Mouse (Mus musculus) WW6 (cell line): ENCODE measurements around the gene Nfkbil1.

ENCODE experiments used
- DNase-seq: peaks from one replicate; pipeline ENCODE4 v3.0.0-alpha.2; 2013; ENCODE audit warnings: low read depth, low spot score

Nfkbil1 gene

GRCm38 (mm10) chr17:35254241-35255098 lies 18.9 kb upstream of the Nfkbil1 start:
- DNase-seq = no peak

GRCm38 (mm10) chr17:35253293-35254093 lies 17.9 kb upstream of the Nfkbil1 start:
- no peak for DNase-seq

GRCm38 (mm10) chr17:35252619-35253292 lies 17.2 kb upstream of the Nfkbil1 start:
- no peak for DNase-seq

DNA sequence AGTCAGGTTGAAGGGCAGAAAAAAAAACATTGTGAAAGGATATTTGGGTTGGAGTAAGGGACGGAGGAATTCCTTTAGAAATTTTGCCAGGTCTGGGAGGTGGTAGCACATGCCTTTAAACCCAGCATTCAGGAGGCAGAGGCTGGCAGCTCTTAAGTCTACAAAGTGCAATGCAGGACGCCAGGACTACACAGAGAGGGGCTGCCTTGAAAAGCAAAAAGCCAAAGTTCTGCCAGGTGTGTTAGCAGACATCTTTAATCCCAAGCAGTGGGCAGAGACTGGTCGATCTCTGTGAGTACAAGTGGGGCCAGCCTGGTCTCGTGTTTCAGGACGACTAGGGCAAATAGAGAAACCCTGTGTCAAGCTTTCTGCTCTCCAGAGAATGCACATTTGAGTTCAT lies 16.4 kb upstream of the Nfkbil1 start:
- no peak for DNase-seq

DNA sequence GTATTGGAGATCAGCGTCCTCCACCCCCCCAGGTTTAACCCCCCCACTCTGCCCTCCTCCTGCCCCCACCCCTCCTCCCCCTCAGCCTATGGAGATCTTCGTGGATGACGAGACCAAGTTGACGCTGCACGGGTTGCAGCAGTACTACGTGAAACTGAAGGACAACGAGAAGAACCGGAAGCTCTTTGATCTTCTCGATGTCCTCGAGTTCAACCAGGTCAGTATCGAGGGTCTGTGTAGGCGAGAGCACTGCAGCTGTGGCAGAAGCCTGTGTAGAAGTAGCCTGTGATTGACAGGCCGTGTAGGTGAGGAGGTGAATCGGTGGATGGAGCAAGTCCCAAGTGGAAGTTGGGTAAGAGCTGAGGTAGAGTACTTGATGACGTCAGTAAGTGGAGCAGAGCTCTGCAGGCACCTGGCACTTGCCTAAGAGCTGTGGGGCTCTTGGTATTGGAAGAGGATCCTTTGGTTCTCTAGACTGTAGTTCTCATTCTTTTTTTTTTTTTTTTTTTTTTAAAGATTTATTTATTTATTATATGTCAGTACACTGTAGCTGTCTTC lies 15.6 kb upstream of the Nfkbil1 start:
- no peak for DNase-seq

DNA sequence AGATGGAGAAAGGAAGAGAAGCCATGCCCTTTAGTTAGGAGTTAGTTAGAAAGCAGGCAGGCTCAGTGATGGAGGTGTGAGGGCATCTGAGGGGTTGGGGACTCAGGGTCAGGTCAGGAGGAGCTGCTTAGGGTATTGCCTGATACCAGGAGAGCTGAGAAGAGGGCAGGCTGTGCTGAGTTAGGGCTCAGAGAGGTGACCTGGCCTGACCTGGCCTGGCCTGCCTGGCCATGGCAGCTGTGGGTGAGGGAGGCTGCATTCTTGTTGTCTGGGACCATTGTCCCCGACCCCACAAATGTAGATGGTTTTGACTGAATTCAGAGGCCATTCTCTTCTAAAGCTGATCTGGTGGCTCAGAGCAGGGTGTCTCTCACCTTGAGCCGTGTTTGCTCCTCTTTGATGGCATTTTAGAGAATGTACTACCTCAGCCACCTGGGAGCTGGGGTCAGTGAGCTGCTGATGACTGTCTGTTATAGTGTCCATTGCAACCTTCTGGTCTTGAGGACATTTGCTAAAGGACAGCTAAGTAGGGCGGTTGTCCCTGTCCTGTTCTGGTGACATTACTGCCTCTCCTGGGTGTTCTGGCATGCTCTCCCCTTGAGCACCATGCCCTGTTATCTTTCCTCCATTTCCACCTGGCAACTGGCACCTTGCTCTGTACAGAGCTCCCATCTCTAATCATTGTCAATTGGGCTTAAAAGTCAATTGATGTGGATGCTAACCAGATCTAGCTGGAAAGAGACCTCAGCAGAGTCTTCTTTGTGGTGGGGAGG lies 14.9 kb upstream of the Nfkbil1 start:
- no peak for DNase-seq

DNA sequence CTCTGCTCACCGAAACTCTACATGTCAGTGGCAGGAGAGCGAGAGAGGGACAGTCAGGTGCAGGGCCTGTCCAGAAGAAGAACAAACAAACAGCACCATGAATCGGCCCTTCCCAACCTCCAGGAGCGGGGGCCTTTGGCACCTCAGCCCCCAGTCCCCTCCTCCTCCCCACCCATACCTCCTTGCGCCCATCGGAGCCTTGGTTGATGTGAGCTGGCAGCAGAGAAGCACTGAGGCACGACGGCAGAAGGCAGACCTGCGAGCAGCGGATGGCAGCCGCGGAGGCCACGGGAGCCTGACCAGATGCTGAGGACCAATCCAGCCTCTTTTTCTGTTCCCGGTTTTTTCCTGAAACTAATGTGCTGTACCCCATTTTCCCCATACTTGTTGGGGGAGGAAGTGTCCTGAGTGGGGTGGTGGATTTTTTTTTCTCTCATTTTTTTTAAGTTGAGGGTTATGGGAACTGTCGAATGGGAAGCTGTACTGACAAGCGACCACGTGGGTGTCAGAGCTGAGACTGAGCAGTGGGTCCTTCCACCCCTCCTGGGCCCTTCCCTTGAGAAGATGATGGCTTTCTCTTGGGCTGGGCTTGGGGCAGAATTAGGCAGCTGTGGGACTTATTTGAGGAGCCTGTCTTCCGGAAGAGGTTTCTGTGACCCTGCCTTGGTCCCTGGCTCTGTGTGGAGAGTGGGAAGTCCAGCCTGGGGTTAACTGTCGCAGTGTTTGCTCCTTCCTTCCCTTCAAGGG lies 14.0 kb upstream of the Nfkbil1 start:
- DNase-seq = no peak

DNA sequence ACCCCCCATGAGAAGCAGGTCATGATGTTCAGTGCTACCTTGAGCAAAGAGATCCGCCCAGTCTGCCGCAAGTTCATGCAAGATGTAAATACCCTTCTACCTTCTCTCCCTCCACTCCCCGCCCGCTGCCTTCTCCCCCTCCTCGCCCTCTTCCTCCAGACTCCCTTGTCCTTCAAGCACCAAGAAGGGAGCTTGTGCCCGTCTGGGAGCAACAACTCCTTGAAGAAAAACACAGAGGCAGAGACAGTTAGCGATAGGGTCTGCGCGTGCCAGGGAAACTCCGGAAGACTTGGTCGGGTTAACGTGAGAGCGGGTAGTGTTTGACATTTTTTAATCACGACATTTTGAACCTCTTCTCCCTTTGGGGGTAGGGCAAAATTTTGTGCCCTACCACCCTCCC lies 13.4 kb upstream of the Nfkbil1 start:
- DNase-seq = no peak

DNA sequence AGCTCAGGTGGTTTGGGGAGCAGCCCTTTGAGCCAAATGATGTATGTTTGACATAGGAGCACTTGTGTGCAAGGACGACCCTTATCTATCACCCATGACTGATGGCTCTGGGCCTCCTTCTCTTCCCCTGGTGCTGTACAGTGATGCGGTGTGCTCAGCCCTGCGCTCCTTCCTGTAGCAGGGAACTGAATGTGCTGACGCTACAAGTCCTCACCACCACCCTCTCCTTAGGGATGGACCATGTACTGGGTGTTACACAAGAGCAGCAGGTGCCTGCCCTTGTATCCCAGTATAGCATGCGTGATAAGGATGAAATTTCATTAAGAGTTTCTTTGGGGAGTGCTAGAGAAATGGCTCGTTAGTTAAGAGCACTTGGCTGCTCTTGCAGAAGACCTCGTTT lies 11.6 kb upstream of the Nfkbil1 start:
- DNase-seq = no peak

DNA sequence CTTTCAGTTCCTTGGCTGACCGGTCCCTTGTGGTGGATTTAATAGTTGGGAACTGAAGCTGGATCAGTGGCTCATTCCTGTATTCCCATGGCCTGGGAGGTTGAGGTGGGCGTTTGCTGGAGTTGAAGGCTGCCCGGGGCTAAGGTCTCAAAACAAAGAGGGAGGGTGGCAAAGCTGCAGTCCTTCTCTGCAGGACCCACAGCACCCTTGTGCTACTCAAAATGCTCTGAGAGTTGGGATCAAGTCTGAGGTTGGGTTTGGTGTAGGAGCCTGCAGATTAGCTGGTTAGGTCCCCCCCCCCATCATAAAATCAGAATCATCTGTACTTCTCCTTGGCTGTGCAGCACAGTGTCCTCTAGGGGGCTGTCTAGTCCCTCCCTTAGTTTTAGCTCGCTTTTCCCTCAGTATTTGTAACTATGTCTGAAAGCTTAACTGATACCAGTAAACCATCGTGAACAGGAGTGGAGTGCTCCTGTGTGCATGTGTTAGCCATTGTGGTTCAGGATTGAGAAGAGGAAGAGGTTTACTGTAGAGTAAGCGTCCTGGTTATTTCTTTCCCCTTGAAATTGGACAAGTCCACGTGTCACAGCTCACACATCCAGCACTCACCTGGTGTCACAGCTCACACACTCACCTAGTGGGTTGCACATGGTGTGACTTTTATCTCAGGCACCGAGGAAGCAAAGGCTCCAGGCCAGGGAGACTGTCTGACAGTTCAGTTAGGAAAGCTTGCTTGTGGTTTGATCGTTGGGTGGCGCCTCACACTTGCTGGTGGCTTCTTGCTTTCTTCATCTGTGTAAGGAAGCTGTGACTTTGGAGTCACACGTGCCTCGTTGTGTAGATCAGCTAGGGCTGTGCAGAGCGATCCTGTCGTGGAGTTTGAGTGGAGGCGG lies 10.4 kb upstream of the Nfkbil1 start:
- DNase-seq = no peak

DNA sequence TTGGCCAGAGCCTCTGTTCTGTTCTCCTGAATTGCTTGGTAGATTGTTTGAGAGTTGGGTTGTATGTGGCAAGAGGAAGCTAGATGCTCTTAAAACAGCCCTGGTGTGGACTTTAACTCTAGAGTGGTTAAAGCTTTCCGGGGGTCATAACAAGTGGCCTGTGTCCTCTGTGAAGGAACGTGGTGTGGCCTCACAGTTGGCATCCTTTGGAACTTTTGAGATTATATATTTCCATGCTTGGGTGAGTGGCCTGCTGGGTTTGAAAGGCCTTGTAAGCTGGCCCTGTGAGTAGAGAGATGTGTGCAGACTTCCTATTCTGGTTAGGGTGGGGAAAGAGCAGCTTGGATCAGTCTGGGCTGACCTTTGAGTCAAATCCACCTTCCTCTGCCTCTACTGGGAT lies 9.4 kb upstream of the Nfkbil1 start:
- no peak for DNase-seq

DNA sequence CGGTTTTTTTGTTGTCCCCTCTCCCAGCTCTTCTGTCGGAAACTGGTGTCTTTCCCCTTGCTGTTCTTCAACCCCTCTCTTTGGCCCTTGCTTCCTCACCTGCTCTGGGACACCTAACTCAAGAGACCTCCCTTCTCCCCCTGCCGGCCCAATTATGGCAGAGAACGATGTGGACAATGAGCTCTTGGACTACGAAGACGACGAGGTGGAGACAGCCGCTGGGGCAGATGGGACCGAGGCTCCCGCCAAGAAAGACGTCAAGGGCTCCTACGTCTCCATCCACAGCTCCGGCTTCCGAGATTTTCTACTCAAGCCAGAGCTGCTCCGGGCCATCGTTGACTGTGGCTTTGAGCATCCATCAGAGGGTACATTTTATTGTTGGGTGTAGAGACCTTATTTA lies 7.5 kb upstream of the Nfkbil1 start:
- DNase-seq = no peak

- DNase-seq = no peak
These were observed 6.7 kb upstream of the Nfkbil1 start for GRCm38 (mm10) chr17:35242015-35242941.

GRCm38 (mm10) chr17:35241305-35242014 lies 5.9 kb upstream of the Nfkbil1 start, which contains the start of gene Ddx39b:
Gene Ddx39b, plus strand, starts transcription at chr17:35241746.
- DNase-seq = peak; percentile 82

DNA sequence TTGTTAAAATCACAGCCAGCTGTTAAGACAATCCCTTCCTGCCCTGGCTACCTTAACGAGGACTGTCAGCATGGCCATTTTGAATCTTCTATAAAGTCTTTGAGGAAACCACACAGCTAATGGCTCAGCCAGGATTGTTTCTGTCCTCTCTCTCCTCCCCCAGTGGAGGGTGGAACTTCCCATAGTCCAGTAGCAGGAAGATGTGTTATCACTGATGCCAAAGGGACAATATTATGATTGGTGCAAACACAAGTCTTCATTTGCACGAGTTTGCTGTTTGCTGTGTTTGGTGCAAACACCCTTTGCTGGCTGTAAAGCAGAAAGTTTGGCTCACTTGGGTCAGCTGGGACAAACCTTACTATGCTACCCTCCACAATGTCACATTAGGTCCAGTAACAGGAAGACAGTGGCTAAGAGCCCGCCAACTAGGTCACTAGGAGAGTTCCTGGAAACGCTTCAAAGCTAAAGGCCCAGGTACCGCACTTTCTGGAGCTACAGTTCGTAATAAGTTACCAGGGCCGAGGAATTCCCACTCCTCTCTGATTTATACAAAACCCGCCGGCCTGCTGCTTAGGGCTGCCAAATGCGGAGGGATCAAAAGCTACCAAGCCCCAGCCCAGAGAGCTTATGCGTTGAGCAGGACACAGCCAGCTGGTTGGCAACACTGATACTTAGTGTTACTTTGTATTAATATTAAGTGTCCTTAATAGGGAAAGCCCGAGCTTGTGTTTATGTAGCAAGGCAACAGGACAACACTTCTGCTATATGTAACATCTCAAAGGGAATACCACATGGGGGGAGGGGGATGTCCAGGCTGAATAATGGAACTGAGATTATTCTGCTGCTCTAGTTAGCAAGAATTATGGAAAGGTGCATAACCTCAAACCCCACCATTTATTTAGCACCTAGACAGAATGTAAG lies 5.1 kb upstream of the Nfkbil1 start:
- no peak for DNase-seq

GRCm38 (mm10) chr17:35239700-35240099 lies 4.1 kb upstream of the Nfkbil1 start:
- no peak for DNase-seq

DNA sequence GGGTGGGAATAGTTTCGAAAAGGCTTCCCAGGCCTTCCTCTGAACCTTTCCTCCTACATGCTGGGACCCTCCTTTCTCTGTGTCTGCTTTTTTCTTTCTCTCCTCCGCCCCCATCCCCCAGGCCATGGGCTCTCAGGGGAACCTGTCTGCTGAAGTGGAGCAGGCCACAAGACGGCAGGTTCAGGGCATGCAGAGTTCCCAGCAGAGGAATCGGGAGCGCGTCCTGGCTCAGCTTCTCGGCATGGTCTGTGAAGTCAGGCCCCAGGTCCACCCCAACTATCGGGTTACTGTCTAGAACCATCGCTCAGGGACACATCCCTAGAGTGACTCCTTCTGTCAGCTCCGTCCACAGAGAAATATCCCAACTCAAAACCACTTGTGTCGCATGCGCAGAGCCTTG lies 1.9 kb upstream of the Nfkbil1 start:
- DNase-seq = no peak
